Mouse (Mus musculus) megakaryocyte-erythroid progenitor cell, adult 5-6 weeks (primary cell): Measurements from ENCODE around the gene Tfdp2. TPM values are rescaled to one million over a fixed set of nuclear protein-coding genes. Genes with fewer than 3 reads are reported as not detected.
"Not testable (repeated sequence)": the region's sequence is repeated elsewhere in the genome, so short reads cannot be mapped to it uniquely, and the experiment has no call there.

ENCODE experiments used
- ATAC-seq: replicated peaks from 2 replicates; pipeline ENCODE4 v1.8.0; 2016; ENCODE audit warnings: mild to moderate bottlenecking, inconsistent platforms; ENCODE audit not compliant: severe bottlenecking, poor library complexity, low FRiP score, low TSS enrichment
- total RNA-seq, 2 experiments: library from RNA; stranded (forward) in 1 of 2; stranded (reverse) in 1 of 2; fragments of 200-1000, 215-1000 nt in 1 of 2; fragments of >200 nt in 1 of 2; fragmentation: Nextera tagmentation in 1 of 2; gene quantifications; 2 replicates each; pipeline ENCODE4 v1.2.3; 2014 to 2017

Gene Tfdp2
- total RNA-seq (2014; fragmentation: Nextera tagmentation): 44.1 and 53.9 TPM in 2 replicates
- 67.6 and 88.7 TPM in 2 replicates for total RNA-seq (2017)

- ATAC-seq: peak; percentile 99
Observed at GRCm38 (mm10) chr9:96195885-96196622, at the start of gene Tfdp2. TSS of gene Tfdp2 (plus strand) at chr9:96196275.

- ATAC-seq: no peak
Observed at GRCm38 (mm10) chr9:96152801-96153200, 43.3 kb upstream of the Tfdp2 start.

GRCm38 (mm10) chr9:96158431-96158830 lies 37.6 kb upstream of the Tfdp2 start:
- ATAC-seq: peak; percentile 47; the same call in 1 of the 2 replicates

GRCm38 (mm10) chr9:96159047-96159446 lies 37.0 kb upstream of the Tfdp2 start:
- no peak for ATAC-seq

- ATAC-seq: no peak
Observed at GRCm38 (mm10) chr9:96160767-96161166, 35.3 kb upstream of the Tfdp2 start.

GRCm38 (mm10) chr9:96162421-96162820 lies 33.7 kb upstream of the Tfdp2 start:
- ATAC-seq: no peak

GRCm38 (mm10) chr9:96163443-96163842 lies 32.6 kb upstream of the Tfdp2 start:
- no peak for ATAC-seq

- not testable (repeated sequence) for ATAC-seq
Observed at GRCm38 (mm10) chr9:96163983-96164382, 32.1 kb upstream of the Tfdp2 start.

- ATAC-seq: peak; percentile 82
Observed at GRCm38 (mm10) chr9:96167168-96167585, 28.9 kb upstream of the Tfdp2 start.

GRCm38 (mm10) chr9:96170600-96170999 lies 25.5 kb upstream of the Tfdp2 start:
- ATAC-seq: no peak

GRCm38 (mm10) chr9:96184909-96185308 lies 11.2 kb upstream of the Tfdp2 start:
- no peak for ATAC-seq

- no peak for ATAC-seq
Observed at GRCm38 (mm10) chr9:96186701-96187100, 9.4 kb upstream of the Tfdp2 start.

- ATAC-seq: peak; percentile 72
Observed at GRCm38 (mm10) chr9:96196636-96197181, 634 bp downstream of the Tfdp2 start.

- no peak for ATAC-seq
Observed at GRCm38 (mm10) chr9:96197806-96198205, 1.7 kb downstream of the Tfdp2 start.

GRCm38 (mm10) chr9:96203663-96204062 lies 7.6 kb downstream of the Tfdp2 start:
- ATAC-seq: no peak

- ATAC-seq: peak; percentile 70
Observed at GRCm38 (mm10) chr9:96207428-96207827, 11.4 kb downstream of the Tfdp2 start.

GRCm38 (mm10) chr9:96213036-96213645 lies 17.1 kb downstream of the Tfdp2 start:
- ATAC-seq: no peak

- no peak for ATAC-seq
Observed at GRCm38 (mm10) chr9:96214171-96214570, 18.1 kb downstream of the Tfdp2 start.

- no peak for ATAC-seq
Observed at GRCm38 (mm10) chr9:96217299-96217698, 21.2 kb downstream of the Tfdp2 start.

- no peak for ATAC-seq
Observed at GRCm38 (mm10) chr9:96217799-96218198, 21.7 kb downstream of the Tfdp2 start.
